Mouse (Mus musculus) hindbrain, postnatal 0 days (tissue): ENCODE measurements around the gene Lrrfip1. TPM values are rescaled to one million over a fixed set of nuclear protein-coding genes. Genes with fewer than 3 reads are reported as not detected.

Experiments used
- ATAC-seq: fragments of 200-750 bp; cut with Nextera tagmentation; 2 replicates; pipeline ENCODE4 v1.8.0; 2017; ENCODE audit warnings: mild to moderate bottlenecking, moderate TSS enrichment, moderate library complexity
- DNase-seq: peaks from one replicate; pipeline ENCODE4 v3.0.0-alpha.2; 2015; ENCODE audit warnings: low spot score
- H3K27ac ChIP-seq: fragments of 300-500 bp; sonication (generic); 2 replicates; pipeline ENCODE4 v1.5.1; 2014; ENCODE audit warnings: mild to moderate bottlenecking
- H3K27me3 ChIP-seq: fragments of 300-500 bp; sonication (generic); 2 replicates; pipeline ENCODE4 v1.6.1; 2014; ENCODE audit warnings: low read length, mixed read lengths; ENCODE audit not compliant: insufficient read depth
- H3K36me3 ChIP-seq: fragments of 300-500 bp; sonication (generic); 2 replicates; pipeline ENCODE4 v1.6.1; 2014; ENCODE audit warnings: low read length, mixed read lengths; ENCODE audit not compliant: insufficient read depth
- H3K4me1 ChIP-seq: fragments of 300-500 bp; sonication (generic); 2 replicates; pipeline ENCODE4 v1.6.1; 2014; ENCODE audit warnings: antibody characterized with exemption, low read length, mixed read lengths; ENCODE audit not compliant: insufficient read depth
- H3K4me2 ChIP-seq: fragments of 300-500 bp; sonication (generic); 2 replicates; pipeline ENCODE4 v1.6.1; 2014; ENCODE audit warnings: low read depth, mild to moderate bottlenecking, low read length, moderate library complexity, mixed read lengths
- H3K4me3 ChIP-seq: fragments of 300-500 bp; sonication (generic); 2 replicates; pipeline ENCODE4 v1.5.1; 2014; ENCODE audit warnings: low read length
- H3K9ac ChIP-seq: fragments of 300-500 bp; sonication (generic); replicated peaks from 2 replicates; pipeline ENCODE4 v1.6.1; 2014; ENCODE audit warnings: mild to moderate bottlenecking, low read length, moderate library complexity, mixed read lengths
- H3K9me3 ChIP-seq: fragments of 300-500 bp; sonication (generic); 2 replicates; pipeline ENCODE4 v1.6.1; 2016; ENCODE audit warnings: low read length, mixed read lengths
- CTCF ChIP-seq: IDR thresholded peaks from 2 replicates; pipeline ENCODE4 v1.5.1; 2016; ENCODE audit warnings: antibody characterized with exemption, control low read depth, low read depth
- WGBS: fragments of 180-500 bp; shearing (Covaris S2); extraction: QIAGEN DNeasy Blood & Tissue Kit; methylation state at CpG from one replicate; pipeline ENCODE4 v1.1.7; 2014; 5-methylcytosine and 5-hydroxymethylcytosine counted together
- polyA plus RNA-seq: library from polyadenylated mRNA; unstranded; fragments of >200 nt; fragmentation: Nextera tagmentation; extraction: Ambion mirVana; gene quantifications from 2 replicates; pipeline ENCODE4 v1.2.1, GENCODE M21; 2015
- total RNA-seq: library from RNA; depleted of rRNA; stranded (reverse); fragments of >200 nt; gene quantifications from 2 replicates; pipeline ENCODE4 v1.2.3, GENCODE M21; 2014

Lrrfip1 gene
- total and polyA plus RNA-seq, 2 experiments from 2014 or later = 26.9 to 37.5 TPM

DNA sequence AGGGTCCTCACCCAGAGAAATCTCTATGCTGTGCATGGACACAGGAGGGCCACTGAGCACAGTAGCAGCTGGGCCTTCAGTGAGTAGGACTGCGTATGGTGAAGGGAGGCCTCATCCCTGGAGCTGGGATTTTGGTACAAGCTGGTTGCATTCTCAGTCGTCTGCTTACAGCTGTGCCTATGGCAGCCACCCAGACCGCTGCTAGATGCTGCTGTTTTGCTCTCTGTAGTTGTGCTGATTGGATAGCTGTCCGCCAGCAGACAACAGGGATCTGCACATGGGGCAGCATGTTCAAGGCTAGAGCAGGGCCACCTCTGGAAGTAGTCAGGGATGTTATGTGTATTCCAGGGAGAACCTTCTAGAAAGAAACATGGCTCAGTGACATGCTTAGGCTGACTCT, 33.0 kb downstream of the Lrrfip1 start:
- no peaks in the 10 kb centered on the region for H3K27me3 ChIP-seq
- no peak for DNase-seq
- no peak for TF ChIP-seq CTCF
- no peaks in the 10 kb centered on the region for H3K4me1 ChIP-seq
- no peak overlapping the region for H3K4me3 ChIP-seq
- WGBS = 70% methylated on average over 4 of the region's 4 CpGs
- ATAC-seq = no peak
- no peak overlapping the region for H3K9ac ChIP-seq
- H3K36me3 ChIP-seq = no peaks in the 10 kb centered on the region
- no peak overlapping the region for H3K27ac ChIP-seq
- no peak overlapping the region for H3K4me2 ChIP-seq
- H3K9me3 ChIP-seq = no peaks in the 10 kb centered on the region

GRCm38 (mm10) chr1:91032393-91032971, 33.9 kb downstream of the Lrrfip1 start:
- Histone ChIP-seq H3K36me3 (no peaks in the 10 kb centered on the region), H3K4me1 (no peaks in the 10 kb centered on the region), H3K9me3 (no peaks in the 10 kb centered on the region), H3K4me3 (no peak overlapping the region), H3K4me2 (no peak overlapping the region), H3K9ac (no peak overlapping the region), H3K27me3 (no peaks in the 10 kb centered on the region), H3K27ac (no peak overlapping the region)
- TF ChIP-seq CTCF = no peak
- no peak for ATAC-seq
- WGBS = 71% methylated on average over 11 of the region's 11 CpGs
- no peak for DNase-seq

DNA sequence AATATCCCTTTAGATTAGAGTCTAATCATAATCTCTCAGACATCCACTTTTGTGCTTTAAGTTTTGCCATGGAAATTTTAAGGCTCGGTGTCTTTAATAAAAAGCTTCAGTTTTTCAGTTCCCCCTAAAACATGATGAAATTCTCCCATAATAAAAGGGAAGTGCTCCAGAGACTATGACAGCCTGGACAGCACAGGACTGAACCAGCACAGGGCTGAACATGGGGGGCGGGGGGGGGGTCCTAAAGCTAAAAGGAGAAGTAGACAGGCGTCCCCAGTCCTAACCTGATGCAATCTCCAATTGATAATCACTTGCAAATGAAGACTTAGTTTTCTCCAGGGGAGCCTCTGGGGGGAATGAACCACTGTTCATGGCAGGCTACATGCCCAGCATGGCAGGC, 36.0 kb downstream of the Lrrfip1 start:
- Histone ChIP-seq H3K9me3 (no peaks in the 10 kb centered on the region), H3K27me3 (no peaks in the 10 kb centered on the region), H3K4me2 (no peak overlapping the region), H3K4me3 (no peak overlapping the region), H3K27ac (no peak overlapping the region), H3K36me3 (no peaks in the 10 kb centered on the region), H3K4me1 (0 out of 2 replicates have a peak, but pooled peaks cover 3% of the 10 kb centered on the region), H3K9ac (no peak overlapping the region)
- no peak for DNase-seq
- 89% methylated on average over 3 of the region's 3 CpGs for WGBS
- no peak for TF ChIP-seq CTCF
- ATAC-seq = no peak

GRCm38 (mm10) chr1:91035266-91035665, 36.7 kb downstream of the Lrrfip1 start:
- no peaks in the 10 kb centered on the region for H3K36me3 ChIP-seq
- no peak overlapping the region for H3K4me2 ChIP-seq
- no peak overlapping the region for H3K9ac ChIP-seq
- DNase-seq (no peak), ATAC-seq (no peak)
- H3K4me3 ChIP-seq = no peak overlapping the region
- 83% methylated on average over 2 of the region's 2 CpGs for WGBS
- H3K4me1 ChIP-seq = 0 out of 2 replicates have a peak, but pooled peaks cover 3% of the 10 kb centered on the region
- no peaks in the 10 kb centered on the region for H3K27me3 ChIP-seq
- no peak overlapping the region for H3K27ac ChIP-seq
- no peaks in the 10 kb centered on the region for H3K9me3 ChIP-seq
- no peak for TF ChIP-seq CTCF

DNA sequence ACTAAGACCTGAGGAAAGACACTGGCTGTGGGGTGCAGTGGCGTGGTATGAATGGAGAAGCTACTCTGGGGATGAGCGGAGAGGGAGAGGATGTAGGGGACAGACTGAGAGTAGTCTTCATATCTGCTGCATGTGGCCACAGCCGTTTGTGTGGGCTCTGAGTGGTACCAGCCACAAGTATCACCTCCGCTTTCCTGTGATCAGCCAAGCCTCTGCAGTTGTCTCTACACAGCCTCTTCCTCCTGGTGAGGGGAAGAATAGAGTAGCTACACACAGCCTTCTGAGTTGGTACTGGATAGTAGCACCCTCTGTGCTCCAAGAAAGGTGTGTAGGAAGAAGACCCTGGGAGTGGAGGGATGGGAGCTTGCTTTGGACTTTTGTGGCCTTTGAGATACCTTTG, 38.7 kb downstream of the Lrrfip1 start:
- no peak overlapping the region for H3K4me2 ChIP-seq
- ATAC-seq (no peak), DNase-seq (no peak)
- 0 out of 2 replicates have a peak, but pooled peaks cover 3% of the 10 kb centered on the region for H3K4me1 ChIP-seq
- TF ChIP-seq CTCF = no peak
- H3K9me3 ChIP-seq = no peaks in the 10 kb centered on the region
- H3K9ac ChIP-seq = no peak overlapping the region
- no peaks in the 10 kb centered on the region for H3K36me3 ChIP-seq
- no peak overlapping the region for H3K4me3 ChIP-seq
- H3K27me3 ChIP-seq = no peaks in the 10 kb centered on the region
- 90% methylated on average over 4 of the region's 4 CpGs for whole genome bisulfite sequencing
- H3K27ac ChIP-seq = no peak overlapping the region

GRCm38 (mm10) chr1:91038010-91038409, 39.5 kb downstream of the Lrrfip1 start:
- 81% methylated on average over 6 of the region's 6 CpGs for WGBS
- no peaks in the 10 kb centered on the region for H3K27me3 ChIP-seq
- no peak for ATAC-seq
- H3K36me3 ChIP-seq = no peaks in the 10 kb centered on the region
- 0 out of 2 replicates have a peak, but pooled peaks cover 3% of the 10 kb centered on the region for H3K4me1 ChIP-seq
- peak; percentile 40 for TF ChIP-seq CTCF
- no peak overlapping the region for H3K27ac ChIP-seq
- no peak for DNase-seq
- H3K4me3 ChIP-seq = no peak overlapping the region
- no peak overlapping the region for H3K9ac ChIP-seq
- no peaks in the 10 kb centered on the region for H3K9me3 ChIP-seq
- H3K4me2 ChIP-seq = no peak overlapping the region

DNA sequence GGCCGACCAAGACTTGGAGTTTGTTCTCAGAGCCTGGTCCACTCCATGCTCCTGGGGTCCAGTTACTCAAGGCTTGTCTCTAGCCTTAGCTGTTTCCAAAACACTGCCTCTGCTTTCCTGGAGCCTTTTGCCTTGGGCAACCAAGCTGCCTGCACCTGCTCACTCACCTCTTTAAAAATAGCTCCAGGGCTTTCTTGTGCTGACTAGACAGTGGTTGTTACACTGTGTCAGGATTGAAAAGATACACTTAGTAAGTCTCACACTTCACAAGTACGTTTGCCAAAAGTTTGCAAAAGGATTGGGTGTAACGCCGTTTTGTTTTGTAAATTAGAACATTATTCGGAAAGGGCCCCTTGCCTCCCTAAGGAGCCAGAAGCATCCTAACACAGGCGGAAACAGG, 40.0 kb downstream of the Lrrfip1 start:
- Histone ChIP-seq H3K4me1 (0 out of 2 replicates have a peak, but pooled peaks cover 3% of the 10 kb centered on the region), H3K4me2 (no peak overlapping the region), H3K9ac (no peak overlapping the region), H3K36me3 (no peaks in the 10 kb centered on the region), H3K4me3 (no peak overlapping the region), H3K27ac (no peak overlapping the region), H3K9me3 (no peaks in the 10 kb centered on the region), H3K27me3 (no peaks in the 10 kb centered on the region)
- DNase-seq (no peak), ATAC-seq (no peak)
- TF ChIP-seq CTCF = no peak
- 47% methylated on average over 6 of the region's 6 CpGs for WGBS
